Mouse (Mus musculus): ENCODE data around the gene Pdpr.

DNA sequence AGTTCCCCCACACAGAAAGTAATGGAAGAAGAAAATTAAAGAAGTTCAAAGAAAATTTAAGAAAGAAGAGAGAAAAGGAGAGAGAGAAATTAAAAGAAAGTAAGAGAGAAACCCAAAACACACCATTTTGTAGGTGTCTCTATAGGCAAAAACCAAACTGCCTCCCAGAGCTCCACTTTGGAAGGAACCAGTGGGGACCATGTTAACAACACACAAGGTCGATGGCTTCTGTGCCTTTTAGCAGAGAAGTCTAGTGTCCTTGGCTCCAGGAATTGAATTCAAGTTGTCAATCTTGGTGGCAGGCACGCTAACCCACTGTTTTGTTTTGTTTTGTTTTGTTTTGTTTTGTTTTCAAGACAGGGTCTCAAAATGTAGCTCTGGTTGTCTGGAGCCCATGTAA, 31.5 kb upstream of the Pdpr start:
- TF ChIP-seq POLR2A (IDR thresholded peaks at IDR 0.05; ENCODE audit: borderline replicate concordance, low read depth, low read length) (no peak), CTCF (IDR thresholded peaks at IDR 0.05; ENCODE audit: low read depth, low read length) (no peak)
